Mouse (Mus musculus): ENCODE results near the gene St6galnac3.

Gene St6galnac3

GRCm38 (mm10) chr3:153689793-153690291 is 35.1 kb downstream of the St6galnac3 start:
- DNase-seq (ENCODE audit: low spot score): no peak

- DNase-seq (ENCODE audit: low spot score): no peak
Measured at GRCm38 (mm10) chr3:153687896-153688295, 37.1 kb downstream of the St6galnac3 start.

- no peak for DNase-seq (ENCODE audit: low spot score)
Measured at GRCm38 (mm10) chr3:153684909-153685308, 40.1 kb downstream of the St6galnac3 start.

- DNase-seq (ENCODE audit: low spot score): no peak
Measured at GRCm38 (mm10) chr3:153682303-153682702, 42.7 kb downstream of the St6galnac3 start.

GRCm38 (mm10) chr3:153681720-153682119 is 43.3 kb downstream of the St6galnac3 start:
- DNase-seq (ENCODE audit: low spot score): no peak

- DNase-seq (ENCODE audit: low spot score): no peak
Measured at GRCm38 (mm10) chr3:153675832-153676231, 49.1 kb downstream of the St6galnac3 start.

- peak; percentile 55 for DNase-seq (ENCODE audit: low spot score)
Measured at GRCm38 (mm10) chr3:153675073-153675472, 49.9 kb downstream of the St6galnac3 start.

GRCm38 (mm10) chr3:153674359-153674758 is 50.6 kb downstream of the St6galnac3 start:
- DNase-seq (ENCODE audit: low spot score): no peak

GRCm38 (mm10) chr3:153673451-153673850 is 51.5 kb downstream of the St6galnac3 start:
- no peak for DNase-seq (ENCODE audit: low spot score)

- no peak for DNase-seq (ENCODE audit: low spot score)
Measured at GRCm38 (mm10) chr3:153670953-153671674, 53.9 kb downstream of the St6galnac3 start.

GRCm38 (mm10) chr3:153669737-153670435 is 55.1 kb downstream of the St6galnac3 start:
- DNase-seq (ENCODE audit: low spot score): no peak

- DNase-seq (ENCODE audit: low spot score): no peak
Measured at GRCm38 (mm10) chr3:153669329-153669728, 55.6 kb downstream of the St6galnac3 start.

GRCm38 (mm10) chr3:153668447-153669290 is 56.3 kb downstream of the St6galnac3 start:
- DNase-seq (ENCODE audit: low spot score): no peak

GRCm38 (mm10) chr3:153664696-153665095 is 60.3 kb downstream of the St6galnac3 start:
- DNase-seq (ENCODE audit: low spot score): no peak

- no peak for DNase-seq (ENCODE audit: low spot score)
Measured at GRCm38 (mm10) chr3:153663841-153664427, 61.0 kb downstream of the St6galnac3 start.

GRCm38 (mm10) chr3:153662796-153663195 is 62.2 kb downstream of the St6galnac3 start:
- no peak for DNase-seq (ENCODE audit: low spot score)

- DNase-seq (ENCODE audit: low spot score): no peak
Measured at GRCm38 (mm10) chr3:153661927-153662326, 63.0 kb downstream of the St6galnac3 start.

- DNase-seq (ENCODE audit: low spot score): no peak
Measured at GRCm38 (mm10) chr3:153659575-153660168, 65.3 kb downstream of the St6galnac3 start.

GRCm38 (mm10) chr3:153658051-153658777 is 66.8 kb downstream of the St6galnac3 start:
- DNase-seq (ENCODE audit: low spot score): peak; percentile 56

- peak; percentile 90 for DNase-seq (ENCODE audit: low spot score)
Measured at GRCm38 (mm10) chr3:153655071-153655470, 69.9 kb downstream of the St6galnac3 start.

GRCm38 (mm10) chr3:153652850-153653249 is 72.1 kb downstream of the St6galnac3 start:
- DNase-seq (ENCODE audit: low spot score): no peak

Measured in retina, embryonic 14.5 days (tissue).